Comparison of ENCODE assay signal across 9 mouse cellular contexts in the genomic region with DNA sequence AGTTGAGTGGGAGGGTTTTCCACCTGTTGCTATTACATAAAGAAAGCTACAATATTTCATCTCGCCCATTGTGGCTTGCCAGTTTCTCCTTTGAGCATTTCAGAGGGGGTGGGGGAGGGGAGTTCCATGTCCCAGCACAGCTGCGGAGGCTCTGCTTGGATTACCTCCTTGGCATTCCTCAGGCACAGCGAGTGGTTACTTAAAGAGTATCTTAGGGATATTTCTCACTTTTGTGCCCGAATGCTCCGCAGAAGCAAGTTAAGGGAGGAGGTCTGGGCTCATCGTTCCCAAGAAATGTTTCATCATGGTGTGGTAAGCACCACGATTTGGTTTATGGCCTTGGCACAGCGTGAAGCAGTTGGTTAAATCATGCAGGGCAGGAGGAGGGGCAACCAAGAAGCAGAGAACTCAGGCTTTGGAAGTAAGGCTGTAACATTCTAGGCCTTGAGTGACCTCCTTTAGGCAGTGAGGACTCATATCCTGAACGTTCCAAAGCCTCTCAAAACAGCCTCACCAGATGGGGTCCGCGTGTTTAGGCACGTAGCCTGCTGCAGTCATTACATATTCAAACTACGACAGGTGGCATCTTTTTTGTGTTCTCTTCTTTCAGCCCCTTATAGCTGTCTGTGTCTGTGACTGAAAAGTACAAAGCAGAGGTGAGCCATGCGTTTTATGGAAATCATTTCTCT. TPM values are rescaled to one million over a fixed set of nuclear protein-coding genes. Genes with fewer than 3 reads are reported as not detected.
DNase-seq lines count a peak whose midpoint lies in the region; ATAC-seq lines count a peak whose summit lies in the region.
"Had no signal": no experiment of that assay in that cellular context is flagged by ENCODE, and none has a peak within 500 bp of the region (broad histone marks: within the 10 kb centered on the region; RNA-seq: fewer than 3 reads in every experiment).

No protein-coding gene starts in this region.

- no peaks in the 10 kb centered on the region for H3K9me3 ChIP-seq in heart, embryonic 11.5 days (replicated peaks; ENCODE audit: control insufficient read depth, low read length)
- no peaks in the 10 kb centered on the region for H3K9me3 ChIP-seq in embryonic facial prominence, embryonic 12.5 days
- H3K9me3 ChIP-seq: G1E had no signal

- H3K4me1 ChIP-seq in heart, embryonic 11.5 days (ENCODE audit: control insufficient read depth, insufficient read depth, low read length): no peaks in the 10 kb centered on the region
- H3K4me1 ChIP-seq in embryonic facial prominence, embryonic 12.5 days: peaks cover 16% of the 10 kb centered on the region

- H3K4me2 ChIP-seq in heart, embryonic 11.5 days: peak overlapping the region; percentile 31; the same call in 1 of the 2 replicates
- H3K4me2 ChIP-seq in embryonic facial prominence, embryonic 12.5 days (replicated peaks): peak overlapping the region; percentile 15

- no peak overlapping the region for H3K4me3 ChIP-seq in heart, embryonic 11.5 days (ENCODE audit: low read depth, low read length)
- H3K4me3 ChIP-seq in embryonic facial prominence, embryonic 12.5 days: no peak overlapping the region

- no peaks in the 10 kb centered on the region for H3K27me3 ChIP-seq in heart, embryonic 11.5 days (ENCODE audit: control insufficient read depth, insufficient read depth, low read length)
- H3K27me3 ChIP-seq in embryonic facial prominence, embryonic 12.5 days: no peaks in the 10 kb centered on the region

- no peak for DNase-seq in heart, adult 9 months (ENCODE audit: low spot score in 2 of 2)
- peak; percentile 25 for DNase-seq in ES-CJ7 (ENCODE audit: low read depth, low spot score)
- DNase-seq in kidney, postnatal 4 days: peak; percentile 11 to 39
- no peak for DNase-seq in cerebellum, adult 11-12 months
- no peak for DNase-seq in urinary bladder, postnatal 10 days (ENCODE audit: low spot score)

- no peak for ATAC-seq in heart, embryonic 11.5 days (replicated peaks; ENCODE audit: insufficient number of reproducible peaks, low FRiP score, low TSS enrichment)
- ATAC-seq in embryonic facial prominence, embryonic 12.5 days (ENCODE audit: insufficient number of reproducible peaks, insufficient read depth, low FRiP score, low TSS enrichment): no peak
- ATAC-seq in monocyte, adult 5-6 weeks (replicated peaks; ENCODE audit: insufficient number of reproducible peaks, low FRiP score, low TSS enrichment, poor library complexity, severe bottlenecking): no peak

- H3K27ac ChIP-seq in heart, embryonic 11.5 days (ENCODE audit: low read depth, low read length): no peak overlapping the region
- 0 out of 2 replicates have a peak overlapping the region, but pooled peaks have one; percentile 41 for H3K27ac ChIP-seq in embryonic facial prominence, embryonic 12.5 days

- H3K36me3 ChIP-seq in heart, embryonic 11.5 days (ENCODE audit: control insufficient read depth, insufficient read depth, low read length): no peaks in the 10 kb centered on the region
- H3K36me3 ChIP-seq in embryonic facial prominence, embryonic 12.5 days: no peaks in the 10 kb centered on the region
- H3K36me3 ChIP-seq: G1E had no signal

- H3K9ac ChIP-seq in heart, embryonic 11.5 days (ENCODE audit: low read depth, low read length): no peak overlapping the region
- no peak overlapping the region for H3K9ac ChIP-seq in embryonic facial prominence, embryonic 12.5 days

- WGBS in heart, embryonic 11.5 days (ENCODE audit: insufficient replicate concordance): 24% methylated on average over 14 of the region's 14 CpGs
- WGBS in embryonic facial prominence, embryonic 12.5 days: 22% methylated on average over 14 of the region's 14 CpGs

RNA-seq across cellular contexts. Expression of gene Mylip, which starts 43.9 kb away (rescaled TPM):
- 4.5 and 4.9 TPM in 2 replicates for polyA plus RNA-seq in heart, embryonic 11.5 days (2014; fragmentation: Nextera tagmentation; extraction: Ambion mirVana)
- 33.1 and 33.7 TPM in 2 replicates for polyA plus RNA-seq in embryonic facial prominence, embryonic 12.5 days (2016; fragmentation: Nextera tagmentation; extraction: Ambion mirVana)
- 50.0 to 92.4 TPM (median 52.9 TPM) in 3 replicates for total RNA-seq in monocyte, adult 5-6 weeks (2017)

Comparison
In these comparisons a context has a peak if more than half of its experiments do, and no peak if none do; other contexts are left out.
1. DNase-seq: peak in ES-CJ7 (single experiment) and kidney, postnatal 4 days (2 of 2); none in heart, adult 9 months (0 of 2), cerebellum, adult 11-12 months (single experiment) and urinary bladder, postnatal 10 days (single experiment).